Mouse (Mus musculus) erythroblast, embryonic 14.5 days (primary cell): ENCODE data around the gene Mccc1.

ENCODE experiments used
- GATA1 ChIP-seq: IDR thresholded peaks from 2 replicates; pipeline ENCODE4 v1.6.1; 2012; ENCODE audit warnings: low read length, inconsistent platforms, mixed read lengths
- TAL1 ChIP-seq: IDR thresholded peaks from 3 replicates; pipeline ENCODE4 v1.6.1; 2012; ENCODE audit warnings: low read length, inconsistent platforms, mixed read lengths

- TF ChIP-seq TAL1 (no peak), GATA1 (no peak)
Observed at GRCm38 (mm10) chr3:35929406-35929805, 71.1 kb downstream of the Mccc1 start.
